Mouse (Mus musculus) liver, embryonic 14.5 days (tissue): ENCODE results near the gene Xpo5.

Source experiments
- CTCF ChIP-seq: IDR thresholded peaks from 2 replicates; pipeline ENCODE4 v1.5.1; 2016; ENCODE audit warnings: antibody characterized with exemption, low read depth, control low read depth
- EP300 ChIP-seq: IDR thresholded peaks from 2 replicates; pipeline ENCODE4 v1.6.1; 2016; ENCODE audit warnings: antibody characterized with exemption, low read depth

DNA sequence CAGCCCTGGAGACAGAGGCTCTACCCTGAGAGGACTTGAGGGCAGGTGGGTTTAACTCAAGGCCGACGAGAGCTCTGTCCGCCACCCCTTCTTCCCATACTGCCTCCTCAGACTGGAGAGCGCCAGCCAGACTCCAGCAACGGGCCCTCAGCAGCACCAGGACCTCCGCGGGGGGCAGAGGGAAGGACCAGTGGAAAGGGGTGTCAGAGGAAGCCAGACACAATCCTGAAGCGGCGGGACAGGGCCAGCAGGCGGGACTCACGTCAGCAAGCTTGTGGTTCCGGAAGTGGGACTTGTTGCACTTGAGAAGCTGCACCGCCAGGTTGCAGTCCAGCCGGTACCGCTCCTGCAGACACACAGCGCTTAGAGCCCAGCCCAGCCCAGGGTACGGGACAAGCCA lies 57.1 kb downstream of the Xpo5 start:
- TF ChIP-seq CTCF = no peak
- TF ChIP-seq EP300 = no peak
